Mouse (Mus musculus) gonadal fat pad, adult 2 months (tissue): Measurements from ENCODE around the gene Tmem145. TPM values are rescaled to one million over a fixed set of nuclear protein-coding genes. Genes with fewer than 3 reads are reported as not detected.

Source experiments
- DNase-seq: peaks from one replicate; pipeline ENCODE4 v3.0.0-alpha.2; 2012; ENCODE audit warnings: low read depth
- polyA plus RNA-seq: library from polyadenylated mRNA; depleted of rRNA; stranded (reverse); fragments of >200 nt; gene quantifications from 2 replicates; pipeline ENCODE4 v1.2.3, GENCODE M21; 2012

Gene Tmem145
- polyA plus RNA-seq, 1 experiment: not detected

GRCm38 (mm10) chr7:25275555-25276298 is 30.2 kb upstream of the Tmem145 start:
- no peak for DNase-seq

- DNase-seq: no peak
These were observed 28.5 kb upstream of the Tmem145 start for GRCm38 (mm10) chr7:25277405-25277804.

GRCm38 (mm10) chr7:25277998-25278340 is 27.9 kb upstream of the Tmem145 start:
- no peak for DNase-seq

GRCm38 (mm10) chr7:25278341-25279075 is 27.4 kb upstream of the Tmem145 start:
- DNase-seq: no peak

- no peak for DNase-seq
These were observed 26.6 kb upstream of the Tmem145 start for GRCm38 (mm10) chr7:25279076-25279860.

- DNase-seq: no peak
These were observed 25.8 kb upstream of the Tmem145 start for GRCm38 (mm10) chr7:25279861-25280791.

GRCm38 (mm10) chr7:25281166-25281733 is 24.7 kb upstream of the Tmem145 start:
- DNase-seq: no peak

GRCm38 (mm10) chr7:25281734-25282601 is 23.9 kb upstream of the Tmem145 start:
- no peak for DNase-seq

- no peak for DNase-seq
These were observed 23.1 kb upstream of the Tmem145 start for GRCm38 (mm10) chr7:25282731-25283211.

- DNase-seq: no peak
These were observed 22.3 kb upstream of the Tmem145 start for GRCm38 (mm10) chr7:25283637-25284036.

GRCm38 (mm10) chr7:25284171-25284570 is 21.7 kb upstream of the Tmem145 start:
- DNase-seq: no peak

GRCm38 (mm10) chr7:25284766-25285165 is 21.1 kb upstream of the Tmem145 start:
- DNase-seq: no peak

- DNase-seq: no peak
These were observed 20.2 kb upstream of the Tmem145 start for GRCm38 (mm10) chr7:25285511-25286238.

- no peak for DNase-seq
These were observed 18.9 kb upstream of the Tmem145 start for GRCm38 (mm10) chr7:25286989-25287388.

- no peak for DNase-seq
These were observed 17.9 kb upstream of the Tmem145 start for GRCm38 (mm10) chr7:25288011-25288410.

- no peak for DNase-seq
These were observed 17.2 kb upstream of the Tmem145 start for GRCm38 (mm10) chr7:25288721-25289120.

- no peak for DNase-seq
These were observed 16.0 kb upstream of the Tmem145 start for GRCm38 (mm10) chr7:25289925-25290324.

- DNase-seq: no peak
These were observed 15.4 kb upstream of the Tmem145 start for GRCm38 (mm10) chr7:25290463-25290862.

- DNase-seq: no peak
These were observed 15.0 kb upstream of the Tmem145 start for GRCm38 (mm10) chr7:25290911-25291310.
